Mouse (Mus musculus): ENCODE results near the gene Zmat5.
A peak's percentile ranks its signal among the peaks of the same experiment; 100 is the strongest.

Zmat5 gene

DNA sequence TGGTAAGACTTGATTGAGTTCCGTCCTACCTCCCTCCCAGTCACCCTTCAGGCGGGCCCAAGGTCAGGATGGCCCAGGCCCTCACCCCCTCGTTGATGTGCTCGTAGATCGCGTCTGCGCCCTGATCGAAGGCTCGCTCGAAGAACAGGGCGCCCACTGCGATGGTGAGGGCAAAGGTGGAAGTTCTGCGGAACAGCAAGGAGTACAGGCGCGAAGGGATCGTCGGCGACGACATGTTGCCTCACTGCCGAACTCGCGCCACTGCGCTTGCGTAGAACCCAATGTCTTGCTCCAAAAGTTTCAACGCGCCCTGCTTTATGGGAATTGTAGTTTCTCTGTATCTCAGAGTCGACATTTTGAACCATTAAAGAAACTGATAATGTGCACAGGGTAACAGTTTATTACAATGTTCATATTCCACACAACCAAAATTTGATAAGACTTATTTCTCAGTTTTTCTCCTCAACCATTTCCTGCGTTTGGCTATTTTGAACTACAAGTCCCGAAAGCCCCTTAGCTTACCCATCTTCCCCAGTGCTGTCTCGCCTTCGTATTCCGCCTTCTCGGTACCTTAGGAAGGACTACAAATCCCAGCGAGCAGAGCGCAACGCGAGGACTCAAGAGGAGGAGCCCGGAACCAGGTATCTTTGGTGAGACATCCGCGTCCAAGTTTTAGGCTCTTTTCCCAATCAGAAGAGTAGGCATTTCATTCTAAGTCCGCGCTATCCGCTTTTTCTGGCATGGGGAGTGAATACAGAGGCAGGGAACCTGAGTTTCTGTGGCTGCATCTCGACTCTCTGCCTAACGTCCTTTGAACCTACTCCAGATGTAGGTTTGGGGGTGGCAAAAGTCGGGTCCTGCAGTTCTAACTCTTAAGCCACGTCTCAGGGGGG is at the start of gene Zmat5, which contains the start of gene Uqcr10:
TSS of gene Zmat5 (plus strand) at position 607 of the 893 bp plus-strand sequence.
TSS of gene Uqcr10 (minus strand) at position 271 of the 893 bp plus-strand sequence.
- peak; percentile 92 for DNase-seq (ENCODE audit: low read depth, low spot score)

DNA sequence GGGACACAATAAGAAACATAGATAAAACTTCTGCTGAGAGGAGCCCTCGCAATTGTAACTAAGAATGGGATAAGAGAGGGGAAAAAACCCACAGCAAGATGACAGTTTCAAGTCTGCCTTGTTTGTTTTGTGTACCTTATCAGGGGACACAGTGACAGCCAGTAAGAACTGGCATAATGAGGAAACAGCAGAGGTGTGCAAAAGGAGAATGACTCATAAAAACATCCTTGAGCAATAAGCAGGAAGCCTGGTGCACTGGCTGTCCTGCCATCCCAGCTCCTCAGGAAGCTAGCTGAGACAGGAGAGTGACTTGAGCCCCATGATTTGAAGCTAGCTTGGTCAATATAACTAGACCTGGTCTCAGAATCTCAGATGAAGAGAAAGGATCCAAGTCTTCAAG is 44.7 kb upstream of the Zmat5 start:
- DNase-seq (ENCODE audit: low read depth, low spot score) = no peak

DNA sequence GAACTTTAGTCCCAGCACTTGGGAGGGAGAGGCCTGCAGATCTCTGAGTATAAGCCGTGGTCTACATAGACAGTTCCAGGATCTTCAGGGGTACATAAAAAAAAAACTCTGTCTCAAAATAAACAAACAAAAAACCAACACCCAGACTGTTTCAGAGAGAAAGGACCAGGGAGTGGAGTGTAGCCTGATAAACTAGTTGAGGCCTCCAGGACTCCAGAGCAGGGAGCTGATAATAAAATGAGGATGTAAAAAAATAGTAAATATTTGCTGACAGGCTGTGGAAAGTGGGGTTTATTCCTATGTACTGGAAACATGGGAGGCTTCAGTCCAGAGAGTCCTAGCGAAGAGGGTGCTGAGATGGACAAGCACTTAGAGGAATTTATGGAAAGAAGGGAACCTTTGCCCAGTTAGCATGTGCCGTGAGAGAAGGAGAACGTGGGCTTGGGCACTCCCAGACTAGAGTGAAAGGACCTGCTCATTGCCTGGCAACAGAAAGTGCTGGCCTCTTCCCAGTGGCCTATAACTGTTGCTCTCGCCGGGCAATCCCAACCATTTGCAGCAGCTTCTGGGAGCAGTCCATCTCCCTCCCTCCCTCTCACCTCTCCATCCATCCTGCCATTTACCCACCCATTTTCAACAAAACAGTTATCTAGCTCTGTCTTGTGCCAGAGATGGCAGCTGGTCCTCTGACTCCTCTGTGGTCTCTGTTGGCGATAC is 44.0 kb upstream of the Zmat5 start:
- DNase-seq (ENCODE audit: low read depth, low spot score) = no peak

DNA sequence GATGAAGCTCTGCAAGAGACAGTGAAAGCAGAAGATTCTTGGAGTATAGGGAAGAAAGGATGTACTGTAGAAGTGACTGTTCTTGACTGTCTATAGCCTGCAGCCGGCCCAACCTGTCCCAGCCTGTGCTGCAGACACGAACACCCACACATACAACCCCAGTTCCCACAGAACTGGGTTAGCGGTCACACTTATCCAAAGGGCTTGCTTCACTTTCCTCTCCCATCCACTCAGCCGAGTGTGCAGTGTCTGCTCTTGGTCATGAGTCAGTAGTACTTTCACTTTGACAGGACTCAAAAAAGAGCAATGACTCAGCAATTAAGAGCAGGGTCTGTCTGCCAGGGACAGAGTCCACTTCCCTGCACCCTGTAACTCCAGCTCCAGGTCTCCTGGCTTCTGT is 43.2 kb upstream of the Zmat5 start:
- DNase-seq (ENCODE audit: low read depth, low spot score) = no peak

DNA sequence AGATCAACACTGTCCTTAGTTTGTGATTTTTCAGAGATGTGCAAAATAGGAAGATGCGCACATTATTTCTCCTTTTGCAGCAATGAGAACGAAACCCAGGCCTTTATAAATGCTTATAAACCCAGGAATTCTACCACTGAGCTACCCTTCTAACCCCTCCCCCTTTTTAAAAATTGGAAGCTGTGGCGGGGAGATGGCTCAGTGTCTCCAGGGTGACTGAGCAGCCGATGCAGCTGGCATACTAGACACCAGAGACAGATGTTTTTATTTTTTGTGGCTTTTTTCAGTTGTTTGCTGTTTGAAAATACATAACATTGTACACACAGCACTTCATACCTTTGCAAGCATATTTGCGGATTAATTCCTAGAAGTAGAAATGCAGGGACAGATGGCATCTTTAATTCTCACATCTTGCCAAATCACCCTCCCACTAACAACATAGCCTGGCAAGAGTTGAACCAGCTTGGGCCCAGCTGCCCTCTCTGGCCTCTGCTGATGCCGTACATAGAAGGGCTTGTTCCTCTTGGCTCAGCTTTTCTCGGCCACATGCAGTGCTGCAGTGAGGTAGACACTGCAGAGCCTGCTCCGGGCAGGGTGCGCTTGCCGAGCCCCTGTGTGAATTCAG is 42.5 kb upstream of the Zmat5 start:
- DNase-seq (ENCODE audit: low read depth, low spot score) = no peak

DNA sequence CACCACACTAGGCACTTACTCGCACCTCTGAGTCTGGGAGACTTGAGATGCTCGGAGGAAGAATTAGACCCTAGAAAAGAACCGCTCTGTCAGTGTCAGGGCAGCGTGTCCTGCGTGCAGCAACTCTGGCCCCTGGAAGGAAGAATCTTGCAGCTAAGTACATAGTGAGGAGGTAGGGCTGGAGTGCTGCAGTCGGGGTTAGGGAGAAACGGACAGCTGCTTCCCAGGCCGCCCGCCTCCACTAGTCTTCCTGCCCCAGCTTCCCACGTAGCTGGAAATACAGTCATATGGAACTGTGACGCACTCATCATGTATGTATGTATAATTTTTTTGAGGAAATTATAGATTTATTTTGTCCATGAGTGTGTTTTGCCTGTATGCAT is 42.0 kb upstream of the Zmat5 start:
- DNase-seq (ENCODE audit: low read depth, low spot score) = no peak

DNA sequence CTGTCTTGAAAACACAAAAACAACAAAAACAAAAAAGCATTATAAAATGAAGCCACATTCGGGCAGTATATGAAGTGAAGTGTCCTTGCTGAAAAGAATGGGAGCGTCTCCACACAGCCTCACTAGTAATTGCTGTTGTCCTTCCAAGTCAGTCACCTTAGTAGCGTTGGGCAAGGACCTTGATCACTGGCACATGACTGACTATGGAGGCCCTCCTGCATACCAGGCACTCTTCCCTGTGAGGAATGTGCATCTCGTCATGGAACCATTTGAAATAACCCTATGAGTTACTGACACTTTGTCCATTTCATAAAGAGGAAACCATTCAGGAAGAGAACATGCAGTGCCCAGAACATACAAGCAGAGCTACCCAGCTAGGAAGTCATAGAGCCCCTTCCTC is 32.7 kb upstream of the Zmat5 start:
- no peak for DNase-seq (ENCODE audit: low read depth, low spot score)

DNA sequence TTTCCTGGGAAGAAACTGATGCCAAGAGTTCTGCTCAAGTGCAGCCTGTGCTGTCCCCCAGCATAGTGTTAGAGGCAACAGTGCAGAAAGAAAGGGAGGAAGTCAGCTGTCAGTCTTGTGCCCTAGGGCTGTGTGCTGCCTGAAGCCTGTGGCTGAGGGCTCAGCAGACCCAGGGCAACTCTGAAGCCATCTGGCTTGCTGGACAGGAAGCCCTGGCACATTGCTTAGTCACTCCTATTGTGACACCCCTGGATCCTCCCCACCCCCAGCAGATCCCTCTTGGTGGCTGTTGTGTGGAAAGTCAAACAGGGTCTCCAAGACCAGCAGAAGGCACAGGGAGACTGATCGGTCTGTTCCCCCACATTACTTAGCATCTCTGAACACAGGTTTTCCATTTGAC is 29.9 kb upstream of the Zmat5 start:
- DNase-seq (ENCODE audit: low read depth, low spot score) = no peak

DNA sequence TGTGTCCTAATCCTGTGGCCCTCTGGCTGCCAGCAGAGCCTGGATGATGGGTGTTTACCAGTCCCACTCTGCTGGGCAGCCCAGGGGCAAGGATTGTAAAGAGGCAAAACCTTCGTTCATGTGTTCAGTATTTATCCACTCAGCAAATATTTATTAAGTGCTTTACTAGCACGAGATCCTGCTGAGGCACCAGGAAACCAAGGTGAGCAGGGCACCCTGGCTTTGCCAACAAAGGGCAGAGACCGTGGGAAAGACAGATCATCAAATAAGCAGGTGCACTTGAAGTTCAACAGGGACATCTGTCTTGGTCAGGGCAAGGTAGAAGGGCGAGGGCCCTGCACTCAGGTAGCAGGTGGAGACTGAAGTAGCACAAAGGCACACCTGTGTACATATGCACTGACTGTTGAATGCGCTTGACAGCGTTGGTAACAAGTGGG is 29.3 kb upstream of the Zmat5 start:
- DNase-seq (ENCODE audit: low read depth, low spot score) = no peak

DNA sequence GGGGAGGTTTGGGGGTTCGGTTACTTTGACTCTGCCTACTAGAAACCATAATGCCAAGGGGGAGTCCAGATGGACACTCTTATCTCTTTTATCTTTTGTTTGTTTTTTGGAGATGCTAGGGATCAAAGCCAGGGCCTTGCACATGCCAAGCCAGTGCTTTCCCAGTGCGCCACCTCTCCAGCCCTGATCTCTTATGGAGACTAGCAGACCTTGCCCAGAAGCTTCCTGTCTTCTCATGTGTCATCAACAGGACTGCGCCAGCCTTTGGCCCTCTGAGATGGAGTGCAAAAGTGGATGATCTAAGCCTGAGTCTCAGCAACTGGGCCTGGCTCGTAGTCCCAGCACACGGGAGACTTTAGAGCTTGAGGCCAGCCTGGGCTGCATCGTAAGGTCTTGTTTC is 28.8 kb upstream of the Zmat5 start:
- no peak for DNase-seq (ENCODE audit: low read depth, low spot score)

DNA sequence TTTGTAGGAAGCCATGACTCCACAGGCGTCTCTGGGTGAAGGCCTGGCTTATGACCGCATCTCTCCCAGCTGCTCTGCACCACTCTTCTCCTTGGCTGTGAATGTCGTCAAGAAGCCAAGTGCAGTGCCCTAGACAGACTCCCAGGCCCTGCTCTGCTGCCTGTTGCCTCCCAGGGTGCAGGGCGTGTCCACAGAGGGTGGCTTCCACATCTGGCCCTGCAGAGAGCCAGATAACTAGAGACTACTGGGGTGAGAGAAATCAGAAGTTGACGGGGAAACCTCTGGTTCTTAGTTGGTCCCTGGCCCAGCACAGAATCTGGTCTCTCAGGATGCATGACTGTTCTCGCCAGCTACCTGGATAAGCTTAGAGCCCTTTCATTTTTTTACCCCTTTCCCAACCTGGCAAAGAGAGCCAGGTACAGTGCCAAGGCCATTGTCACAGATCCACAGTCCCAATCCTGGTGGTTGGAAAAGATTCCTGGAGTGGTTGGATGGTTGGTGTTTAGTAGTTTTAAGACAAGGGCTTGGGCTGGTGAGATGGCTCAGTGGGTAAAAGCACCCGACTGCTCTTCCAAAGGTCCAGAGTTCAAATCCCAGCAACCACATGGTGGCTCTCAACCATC is 27.1 kb upstream of the Zmat5 start:
- no peak for DNase-seq (ENCODE audit: low read depth, low spot score)

DNA sequence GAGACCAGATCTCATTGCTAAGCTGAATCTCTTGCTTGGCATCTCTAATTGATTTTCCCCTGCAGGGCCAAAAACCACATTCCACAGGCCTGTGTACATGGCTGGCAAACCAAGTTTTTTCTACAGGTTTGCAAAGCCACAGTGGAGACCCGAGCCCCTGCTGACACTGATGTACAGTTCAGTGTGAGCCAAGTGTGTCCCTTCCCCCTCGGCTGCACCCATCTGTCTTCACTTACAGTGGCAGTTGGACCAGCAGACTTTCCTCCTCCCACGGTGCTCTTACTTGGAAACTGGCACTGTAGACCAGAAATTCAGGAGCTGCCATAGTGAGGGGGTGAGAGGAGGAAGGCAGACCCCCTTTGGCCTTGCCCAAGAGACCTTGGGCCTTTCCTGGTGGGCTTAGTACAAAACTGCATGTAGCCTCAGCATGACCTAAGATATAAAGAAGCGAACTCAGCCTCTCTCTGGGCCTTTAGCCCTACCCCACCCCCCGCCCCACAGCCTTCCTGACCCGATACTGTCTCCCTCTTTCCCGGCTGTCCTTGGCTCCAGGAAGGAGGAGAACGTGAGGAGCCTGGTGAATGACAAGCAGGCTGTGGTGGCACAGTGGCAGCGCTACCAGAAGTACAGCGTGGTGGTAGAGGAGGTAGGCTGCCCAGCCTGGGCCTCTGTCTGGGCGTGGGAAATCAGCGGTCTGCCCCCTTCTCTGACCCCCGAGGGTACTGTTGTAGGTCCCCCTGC is 25.6 kb upstream of the Zmat5 start:
- DNase-seq (ENCODE audit: low read depth, low spot score) = no peak

DNA sequence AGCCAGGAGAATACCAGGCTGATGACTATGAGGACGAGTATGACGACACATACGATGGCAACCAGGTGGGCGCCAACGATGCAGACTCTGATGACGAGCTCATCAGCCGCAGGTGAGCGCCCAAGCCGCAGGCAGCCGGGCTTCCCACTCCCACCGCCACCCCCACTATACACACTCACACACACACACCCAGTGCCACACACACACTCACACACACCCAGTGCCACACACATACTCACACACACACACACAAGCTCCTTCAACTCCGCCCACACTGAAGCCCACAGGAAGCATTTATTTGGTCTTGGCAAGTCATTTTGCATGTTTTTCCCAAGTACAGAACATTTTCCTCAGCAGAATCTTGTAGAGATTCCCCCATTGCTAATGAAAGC is 25.0 kb upstream of the Zmat5 start:
- DNase-seq (ENCODE audit: low read depth, low spot score) = no peak

DNA sequence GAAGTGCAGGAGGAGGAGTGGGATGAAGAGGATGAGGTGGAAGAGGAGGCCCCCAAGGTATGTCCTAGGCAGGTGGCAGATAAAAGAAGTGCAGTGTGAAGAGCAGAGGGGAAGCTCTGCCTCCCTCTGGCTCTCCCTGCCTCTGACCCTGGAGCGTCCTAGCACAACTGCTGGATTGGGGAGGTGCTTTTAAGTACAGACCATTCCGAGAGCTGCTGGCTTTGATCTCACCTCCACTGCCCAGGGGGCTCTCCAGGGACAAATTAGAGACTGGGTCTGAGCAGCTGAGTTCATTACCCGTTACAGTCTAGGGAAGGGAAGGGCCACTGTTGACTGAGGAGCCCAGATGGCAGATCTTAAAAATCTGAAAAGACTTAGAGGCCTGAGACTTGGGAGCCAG is 24.4 kb upstream of the Zmat5 start:
- DNase-seq (ENCODE audit: low read depth, low spot score) = no peak

DNA sequence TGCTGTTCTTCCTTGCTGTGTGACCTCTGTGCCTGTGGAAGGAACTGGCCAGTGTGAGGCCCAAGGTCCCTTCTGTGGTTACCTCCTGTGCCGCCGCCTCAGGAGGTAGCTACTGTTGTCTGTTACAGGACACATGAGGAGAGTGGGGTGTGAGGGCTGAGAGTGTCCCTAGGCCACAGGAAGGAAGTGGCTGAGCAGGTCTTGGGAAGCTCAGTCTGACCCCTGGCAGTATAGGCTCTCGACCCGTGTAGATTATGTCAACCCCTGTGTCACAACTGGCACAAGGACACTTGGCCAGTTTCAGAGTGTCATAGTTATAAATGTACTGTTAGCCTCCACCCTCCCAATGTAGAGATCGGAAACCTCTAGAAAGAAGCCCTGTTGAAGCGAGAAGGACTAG is 21.0 kb upstream of the Zmat5 start:
- no peak for DNase-seq (ENCODE audit: low read depth, low spot score)

DNA sequence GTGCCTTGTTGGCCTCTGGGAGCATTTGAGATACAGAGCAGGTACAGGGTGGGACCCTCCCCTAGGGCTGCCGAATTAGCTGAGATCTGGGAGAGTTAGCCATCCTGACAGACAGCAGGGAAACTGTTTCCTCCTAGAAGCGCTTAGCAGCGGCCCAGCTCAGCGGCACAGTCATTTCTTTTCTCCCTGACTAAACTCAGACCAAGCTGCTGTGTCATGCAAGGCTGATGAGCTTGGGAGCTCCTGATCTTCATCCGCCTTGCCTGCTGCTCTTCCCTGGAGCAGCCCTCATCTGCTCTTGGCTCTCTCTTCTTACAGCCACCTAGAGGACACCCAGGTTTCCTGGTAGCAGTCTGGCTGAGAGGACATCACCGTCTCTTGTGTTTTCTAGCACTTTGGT is 20.3 kb upstream of the Zmat5 start:
- no peak for DNase-seq (ENCODE audit: low read depth, low spot score)

DNA sequence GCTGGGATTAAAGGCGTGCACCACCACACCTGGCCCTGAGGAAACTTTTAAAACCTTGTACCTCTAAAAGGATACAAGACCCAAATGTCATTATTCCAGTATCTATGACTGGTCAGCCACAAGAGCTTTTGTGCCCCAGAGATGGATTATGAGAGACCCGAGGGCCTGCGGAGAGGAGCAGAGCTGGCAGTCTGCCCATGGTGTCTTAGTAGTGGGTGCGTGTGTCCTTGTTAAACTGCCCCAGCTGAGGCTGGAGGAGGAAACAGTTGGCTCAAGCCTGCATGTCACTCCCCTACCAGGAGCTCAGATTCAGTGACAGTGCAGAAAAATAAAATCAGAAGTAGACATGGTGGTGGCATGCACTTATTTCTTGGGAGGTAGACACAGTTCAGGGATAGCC is 19.4 kb upstream of the Zmat5 start:
- no peak for DNase-seq (ENCODE audit: low read depth, low spot score)

DNA sequence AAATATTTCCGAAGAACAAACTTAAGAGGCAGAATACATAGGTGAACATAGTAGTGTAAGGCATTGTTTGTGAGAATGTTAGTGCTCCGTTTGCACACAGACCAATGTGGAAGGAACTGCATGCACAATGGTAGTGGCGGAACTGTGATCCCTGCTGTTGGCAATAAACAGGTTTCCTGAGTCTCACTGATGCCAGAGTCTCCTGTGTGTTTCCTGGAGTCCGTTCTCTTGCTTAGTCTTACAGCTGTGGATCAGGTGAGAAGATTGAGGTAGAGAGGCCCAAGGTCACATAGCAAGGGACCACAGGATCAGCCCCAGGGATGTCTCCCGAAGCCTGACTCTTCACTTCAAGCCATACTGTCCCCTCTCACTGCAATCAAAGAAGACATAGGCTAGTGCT is 19.0 kb upstream of the Zmat5 start:
- DNase-seq (ENCODE audit: low read depth, low spot score) = no peak

DNA sequence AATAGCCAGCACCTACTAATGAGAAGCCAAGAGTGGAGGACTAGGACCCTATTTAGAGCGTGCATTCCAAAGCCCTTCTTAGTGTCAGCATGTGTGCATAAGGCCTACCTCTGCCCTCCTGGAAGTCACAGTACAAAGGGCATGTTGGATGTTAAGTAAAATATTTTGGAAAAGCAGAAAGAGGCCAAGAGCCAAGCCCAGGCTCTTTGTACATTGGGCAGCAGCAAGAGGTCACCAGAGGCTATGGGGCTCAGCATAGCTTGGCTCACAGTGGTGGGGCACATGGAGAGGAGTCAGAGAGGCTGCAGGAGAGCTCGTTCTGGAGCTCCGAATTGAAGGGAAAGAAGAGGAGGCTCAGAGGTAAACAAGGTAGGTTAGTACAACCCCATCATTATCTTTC is 17.5 kb upstream of the Zmat5 start:
- DNase-seq (ENCODE audit: low read depth, low spot score) = no peak

DNA sequence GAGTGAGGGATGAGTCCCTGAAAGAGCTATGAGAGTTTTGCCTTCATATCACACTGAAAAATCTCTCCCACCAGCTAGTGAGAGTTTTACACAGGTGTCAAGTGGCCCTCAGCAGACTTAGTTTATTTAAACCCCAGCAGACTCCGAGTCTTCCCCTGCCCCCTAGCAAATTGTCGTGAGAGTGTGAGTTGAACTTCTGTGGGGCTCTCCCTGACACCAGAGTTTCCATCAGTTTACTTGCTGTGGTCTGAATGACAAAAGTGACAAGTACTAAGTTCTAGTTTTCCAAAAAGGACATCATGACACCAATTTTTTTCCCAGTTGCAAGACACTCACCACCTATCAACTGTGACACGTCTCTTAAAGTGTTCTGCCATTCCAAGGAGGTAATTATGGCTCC is 16.6 kb upstream of the Zmat5 start:
- DNase-seq (ENCODE audit: low read depth, low spot score) = no peak

DNA sequence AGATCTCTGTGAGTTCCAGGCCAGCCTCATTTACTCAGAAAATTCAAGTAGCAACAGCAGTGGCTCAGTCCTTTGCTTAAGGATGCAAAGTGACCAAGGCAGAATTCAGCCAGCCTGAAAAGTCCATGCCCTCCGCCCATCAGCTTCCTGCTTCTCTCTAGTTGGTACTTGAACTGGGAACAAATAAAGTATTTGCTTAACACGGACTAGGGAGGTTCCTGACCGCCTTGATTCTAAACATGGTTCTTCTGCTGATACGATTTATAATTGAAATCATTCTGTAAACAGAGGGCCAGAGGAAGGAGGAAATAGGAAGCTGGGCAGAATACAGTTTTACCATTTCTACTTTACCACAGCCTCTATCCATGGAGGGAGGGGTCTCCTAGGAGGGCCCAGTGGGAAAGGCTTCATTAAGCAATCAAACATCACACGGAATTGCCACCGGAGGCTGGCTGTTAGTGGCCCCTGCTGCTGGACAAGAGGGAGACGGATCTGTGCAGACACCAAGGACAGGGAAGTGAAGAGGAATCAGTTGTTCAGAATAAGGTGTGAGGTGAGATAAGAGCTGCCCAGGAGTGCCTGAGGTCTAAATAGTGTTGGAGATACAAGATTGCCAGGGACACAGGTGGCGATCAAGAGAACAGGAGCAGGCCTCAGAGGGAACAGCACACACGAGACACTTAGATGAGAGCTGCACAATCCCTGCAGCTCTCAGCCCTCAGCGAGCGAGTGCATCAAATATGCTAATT is 15.7 kb upstream of the Zmat5 start:
- DNase-seq (ENCODE audit: low read depth, low spot score) = no peak

Data from embryo, embryonic 11.5 days (tissue).